Mouse (Mus musculus): ENCODE measurements around the gene Churc1.
"Not testable (repeated sequence)": the region's sequence is repeated elsewhere in the genome, so short reads cannot be mapped to it uniquely, and the experiment has no call there.

The Churc1 gene

DNA sequence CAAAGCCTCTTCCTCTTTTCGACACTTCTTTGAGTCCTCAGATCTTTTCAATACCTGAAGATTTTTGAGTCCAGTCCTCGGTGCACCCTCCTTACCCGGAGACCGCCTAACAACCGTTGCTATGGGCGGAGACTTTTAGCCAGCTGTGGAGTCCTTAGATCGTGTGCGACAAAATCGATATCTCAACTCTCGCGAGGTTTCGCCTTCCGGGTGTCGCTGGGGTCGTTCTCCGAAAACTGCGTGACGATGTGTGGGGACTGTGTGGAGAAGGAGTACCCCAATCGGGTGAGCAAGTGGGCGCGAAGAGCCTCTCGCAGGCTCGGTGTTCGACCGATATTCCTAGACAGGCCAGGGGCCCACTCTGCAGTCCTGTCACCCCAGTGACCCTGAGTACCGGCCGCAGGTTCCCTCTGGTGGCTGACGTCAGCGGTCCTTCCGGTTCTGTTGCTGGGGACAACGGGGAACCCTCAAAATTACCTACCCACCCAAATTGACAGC, at the start of gene Churc1, which contains the start of gene Fntb:
TSS of gene Churc1 (plus strand) at position 185 of the 498 bp plus-strand sequence.
TSS of gene Fntb (plus strand) at position 236 of the 498 bp plus-strand sequence.
- peak; percentile 95 for DNase-seq (ENCODE audit: low spot score)

DNA sequence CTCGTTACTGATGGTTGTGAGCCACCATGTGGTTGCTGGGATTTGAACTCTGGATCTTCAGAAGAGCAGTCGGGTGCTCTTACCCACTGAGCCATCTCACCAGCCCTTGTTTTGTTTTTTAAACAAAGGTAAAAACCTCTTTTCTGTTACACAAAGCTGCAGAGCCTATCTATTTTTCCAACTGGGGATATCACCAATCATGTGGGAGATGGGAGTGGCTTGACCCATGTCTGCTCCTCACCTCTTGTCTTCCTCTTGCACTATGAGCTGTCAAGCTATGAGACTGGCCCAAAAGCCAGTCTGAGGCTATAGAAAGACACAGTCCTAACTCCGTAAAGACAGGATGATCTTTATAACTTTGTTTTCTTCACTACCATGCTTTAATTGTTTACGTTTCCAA, 47.0 kb upstream of the Churc1 start:
- DNase-seq (ENCODE audit: low spot score): no peak

DNA sequence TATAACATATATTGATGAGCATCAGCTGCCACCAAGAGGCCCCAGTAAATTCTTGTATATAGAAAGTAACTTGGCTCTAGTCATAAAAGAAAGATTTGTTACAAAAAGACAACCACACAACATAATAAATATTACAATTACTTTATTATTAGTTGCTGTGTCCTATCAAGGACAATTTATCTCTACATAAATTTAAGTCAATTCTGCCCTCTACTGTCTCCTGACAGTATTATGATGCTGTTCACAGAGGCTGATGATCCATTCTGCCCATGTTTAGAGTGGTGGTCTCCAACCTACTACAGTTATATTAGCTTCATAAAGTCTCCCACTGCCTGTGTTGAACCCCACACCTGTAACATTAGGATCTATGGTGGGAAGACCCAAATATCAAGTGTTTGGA, 44.8 kb upstream of the Churc1 start:
- DNase-seq (ENCODE audit: low spot score): peak; percentile 59

- DNase-seq (ENCODE audit: low spot score): no peak
These were observed 43.3 kb upstream of the Churc1 start for GRCm38 (mm10) chr12:76722026-76722425.

GRCm38 (mm10) chr12:76727955-76728354, 37.4 kb upstream of the Churc1 start:
- DNase-seq (ENCODE audit: low spot score): no peak

DNA sequence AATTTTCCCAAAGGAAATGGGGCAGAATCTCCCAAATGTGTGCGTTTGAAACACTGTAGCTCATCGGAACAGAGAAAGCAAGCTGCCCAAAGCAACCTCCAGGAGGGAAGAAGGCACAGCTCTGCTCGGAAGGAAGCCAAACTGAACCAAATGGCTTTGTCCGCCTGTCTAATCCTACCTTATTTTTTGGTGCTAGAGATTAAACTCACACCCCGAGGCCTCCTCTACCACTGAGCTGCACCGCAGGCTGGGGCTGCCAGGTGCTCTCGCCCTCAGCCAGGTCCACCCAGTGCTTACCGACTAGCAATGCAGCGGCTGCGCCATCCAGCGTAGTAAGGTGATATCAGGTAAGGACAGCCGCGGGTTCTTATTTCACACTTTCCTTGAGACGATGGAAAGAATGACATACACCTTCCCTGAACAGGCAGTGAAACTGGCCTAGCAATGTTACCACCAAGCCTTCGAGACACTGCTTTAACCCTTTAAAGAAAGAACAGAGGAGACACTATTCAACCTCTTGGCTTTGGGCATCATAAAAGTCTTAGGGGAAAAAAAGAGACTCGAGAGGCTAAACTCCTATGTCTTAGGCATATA, 14.4 kb upstream of the Churc1 start:
- DNase-seq (ENCODE audit: low spot score): no peak

DNA sequence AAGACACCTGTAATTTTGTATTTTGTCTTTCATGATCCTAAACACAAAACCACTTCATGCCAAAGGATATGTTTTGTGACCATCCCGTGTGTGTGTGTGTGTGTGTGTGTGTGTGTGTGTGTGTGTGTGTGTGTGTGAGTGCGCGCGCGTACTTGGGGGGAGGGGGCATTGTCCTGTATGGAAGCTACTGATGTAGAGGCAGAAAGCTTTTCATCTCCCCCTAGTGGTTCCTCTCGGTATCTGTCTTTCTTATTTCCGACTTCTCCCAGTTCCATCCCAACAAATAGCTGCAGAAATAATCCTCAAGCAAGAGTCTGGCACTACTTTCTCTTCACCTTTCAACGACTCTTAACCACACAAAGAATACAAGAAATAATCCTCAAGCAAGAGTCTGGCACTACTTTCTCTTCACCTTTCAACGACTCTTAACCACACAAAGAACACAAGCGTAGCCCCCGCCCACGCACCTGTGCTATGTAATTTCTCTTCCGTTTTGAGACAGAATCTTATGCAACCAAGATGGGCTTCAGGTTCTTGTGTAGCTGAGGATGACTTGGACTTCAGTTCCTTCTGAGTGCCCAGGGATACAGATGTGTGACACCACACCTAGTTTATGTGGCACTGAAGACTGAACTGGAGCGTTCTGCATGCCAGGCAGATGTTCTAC, 12.6 kb upstream of the Churc1 start:
- DNase-seq (ENCODE audit: low spot score): peak; percentile 90

- DNase-seq (ENCODE audit: low spot score): no peak
These were observed 728 bp downstream of the Churc1 start for GRCm38 (mm10) chr12:76765901-76766630.

DNA sequence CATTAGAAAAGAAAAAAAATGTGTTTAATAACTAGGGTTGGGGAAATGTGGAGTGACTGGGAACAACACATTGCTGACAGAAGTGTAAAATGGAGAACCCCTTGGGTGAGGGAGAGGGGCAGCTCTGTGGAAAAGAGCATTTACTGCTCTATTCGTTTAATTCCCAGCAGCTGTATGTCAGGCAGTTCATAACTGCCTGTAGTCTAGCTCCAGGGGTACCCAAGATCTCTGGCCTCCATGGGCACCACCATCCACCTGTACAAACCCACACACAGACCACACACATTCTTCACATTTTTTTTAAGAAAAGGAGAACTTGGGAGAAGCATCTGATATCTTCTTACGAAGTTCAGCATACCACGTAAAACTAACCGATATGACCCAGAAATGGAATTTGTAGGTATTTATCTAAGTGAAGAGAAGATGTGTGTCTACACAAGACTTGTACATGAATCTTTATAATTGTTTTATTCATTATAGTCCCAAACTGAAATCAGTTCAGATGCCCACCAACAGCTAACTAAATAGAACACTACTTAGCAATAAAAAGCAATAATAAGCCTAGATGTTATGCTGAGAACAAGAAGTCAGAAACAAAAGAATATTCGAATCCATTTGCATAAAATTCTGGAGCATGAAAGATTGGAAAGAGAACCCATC, 5.6 kb downstream of the Churc1 start:
- no peak for DNase-seq (ENCODE audit: low spot score)

DNA sequence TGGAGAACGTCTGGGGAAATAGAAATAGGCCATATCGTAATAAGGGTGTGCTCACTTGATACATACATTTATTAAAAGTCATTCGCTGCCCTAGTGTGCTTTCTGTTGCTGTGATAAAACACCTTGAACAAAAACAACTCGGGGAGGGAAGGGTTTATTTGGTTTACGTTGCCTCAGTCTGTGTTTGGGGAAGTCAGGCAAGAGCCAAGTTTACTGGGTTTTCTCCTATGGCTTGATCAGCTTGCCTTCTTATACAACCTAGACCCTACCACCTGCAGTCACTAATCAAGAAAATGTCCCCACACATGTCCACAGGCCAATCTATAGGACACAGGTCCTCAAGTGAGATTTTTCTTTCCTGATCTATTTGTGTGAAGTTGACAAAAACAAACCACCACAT, 6.2 kb downstream of the Churc1 start:
- DNase-seq (ENCODE audit: low spot score): no peak

GRCm38 (mm10) chr12:76774652-76775051, 9.3 kb downstream of the Churc1 start:
- no peak for DNase-seq (ENCODE audit: low spot score)

GRCm38 (mm10) chr12:76775132-76775531, 9.8 kb downstream of the Churc1 start:
- no peak for DNase-seq (ENCODE audit: low spot score)

GRCm38 (mm10) chr12:76776898-76777297, 11.6 kb downstream of the Churc1 start:
- DNase-seq (ENCODE audit: low spot score): no peak

- DNase-seq (ENCODE audit: low spot score): no peak
These were observed 12.5 kb downstream of the Churc1 start for GRCm38 (mm10) chr12:76777845-76778244.

DNA sequence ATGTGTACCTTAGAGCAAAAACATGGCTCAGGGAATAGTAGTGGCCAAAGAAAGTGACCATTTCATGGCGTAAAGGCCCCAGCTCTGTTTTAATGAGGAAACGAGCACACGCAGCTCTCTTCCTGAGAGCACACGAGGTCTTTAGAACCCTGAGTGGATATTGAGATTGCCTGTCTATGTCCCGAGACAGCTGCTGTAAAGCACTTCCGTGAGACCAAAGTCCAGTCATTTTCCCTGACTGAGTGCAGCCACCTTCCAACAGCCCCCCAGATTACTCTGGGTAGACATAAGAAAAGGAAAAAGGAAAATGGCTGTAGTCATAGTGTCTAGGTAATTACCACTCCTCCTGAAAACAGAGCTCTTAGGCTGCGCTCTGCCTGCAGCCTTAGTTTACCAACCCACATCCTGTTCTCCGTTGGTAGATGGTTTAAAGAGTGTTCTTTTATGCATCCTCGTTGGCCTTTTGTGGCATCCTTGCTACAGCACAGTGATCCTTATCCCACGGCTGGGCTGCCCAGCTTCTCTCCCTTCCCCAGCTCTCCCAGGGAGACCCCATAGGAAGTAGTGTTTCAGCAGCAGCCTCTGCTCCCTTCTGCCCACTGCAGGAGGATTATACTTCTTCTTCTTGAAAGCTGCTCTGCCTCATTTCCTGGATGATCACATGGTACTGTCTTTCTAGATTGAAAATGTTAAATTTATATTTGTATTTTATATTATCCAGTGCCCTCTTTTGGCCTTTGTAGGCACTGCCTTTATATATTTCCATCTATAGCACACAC, 13.2 kb downstream of the Churc1 start:
- DNase-seq (ENCODE audit: low spot score): no peak

DNA sequence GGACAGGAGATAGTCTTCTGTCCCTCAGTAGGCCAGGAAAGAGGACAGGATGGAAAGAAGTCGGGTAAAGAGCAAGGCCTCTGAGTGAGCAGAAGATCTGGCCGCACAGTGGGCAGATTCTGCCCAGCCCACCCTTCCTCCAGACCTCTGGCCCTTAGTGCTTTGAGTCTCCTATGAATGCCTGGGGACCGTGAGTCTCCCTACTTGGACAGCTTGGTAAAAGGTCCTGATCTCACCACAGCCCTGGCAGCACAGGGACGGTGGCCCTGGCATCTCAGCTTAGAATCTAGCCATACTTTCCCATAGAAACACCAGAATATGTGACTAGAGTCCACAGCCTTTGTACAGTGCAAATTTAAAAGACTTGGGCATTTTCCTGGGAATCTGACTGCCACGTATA, 14.6 kb downstream of the Churc1 start:
- no peak for DNase-seq (ENCODE audit: low spot score)

DNA sequence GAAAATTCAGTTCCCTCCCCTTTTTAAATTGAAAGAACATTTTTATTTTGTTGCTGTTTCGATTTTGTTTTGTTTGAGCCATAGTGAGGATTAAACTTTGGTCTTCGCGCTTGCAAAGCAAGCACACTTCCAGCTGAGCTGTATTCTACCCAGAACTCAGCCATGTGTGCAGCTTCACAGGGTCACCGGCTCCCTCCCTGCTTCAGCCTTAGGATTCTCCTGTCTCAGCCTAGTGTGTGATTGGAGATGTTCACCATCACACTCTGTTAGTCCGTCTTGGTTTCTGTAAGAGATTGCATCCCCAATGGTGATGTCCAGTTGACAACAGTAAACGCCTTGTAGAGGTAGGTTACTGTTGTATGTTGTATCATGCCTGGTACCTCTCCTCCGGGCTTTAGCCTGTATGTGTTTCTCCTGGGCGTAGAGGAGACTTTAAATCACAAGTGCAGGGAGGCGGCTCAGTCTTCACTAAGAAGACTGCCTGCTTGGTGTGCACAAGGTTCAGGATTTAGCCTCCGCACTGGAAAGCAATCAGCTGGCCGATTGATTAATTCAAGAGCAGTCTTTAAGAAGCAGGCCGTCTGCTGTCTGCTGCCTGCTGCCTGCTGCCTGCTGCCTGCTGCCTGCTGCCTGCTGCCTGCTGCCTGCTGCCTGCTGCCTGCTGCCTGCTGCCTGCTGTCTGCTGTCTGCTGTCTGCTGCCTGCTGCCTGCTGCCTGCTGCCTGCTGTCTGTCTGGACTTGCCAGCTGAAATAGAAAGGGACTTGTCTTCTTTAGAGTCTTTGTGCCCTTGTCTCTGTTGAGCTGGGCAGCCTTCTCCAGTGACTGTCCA, 15.5 kb downstream of the Churc1 start:
- DNase-seq (ENCODE audit: low spot score): no peak

DNA sequence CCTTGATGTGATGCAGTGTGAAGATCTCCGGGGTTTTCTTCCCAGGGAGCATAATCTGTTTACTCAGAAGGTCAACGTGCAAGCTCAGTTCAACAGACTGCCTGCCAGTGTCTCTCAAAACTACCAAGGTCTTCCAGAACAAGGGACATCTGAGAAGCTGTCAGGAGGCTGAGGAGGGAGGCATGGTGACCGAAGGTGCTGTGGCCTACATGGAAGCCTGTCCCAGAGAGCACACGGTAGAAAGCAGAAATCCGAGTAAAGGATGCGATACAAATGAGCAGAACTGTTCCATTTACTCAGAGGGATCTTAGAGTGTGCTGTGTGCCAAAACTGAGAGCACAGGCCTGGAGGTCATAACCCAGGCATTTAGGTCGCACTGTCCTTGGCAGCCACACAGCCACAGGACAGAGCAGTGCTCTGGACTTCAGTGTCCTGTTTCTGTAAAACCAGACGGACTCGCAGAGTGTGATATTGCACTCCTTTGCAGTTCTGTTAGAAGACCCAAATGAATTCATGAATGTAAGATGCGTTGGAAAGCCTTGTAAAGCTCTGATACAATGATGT, 18.8 kb downstream of the Churc1 start:
- DNase-seq (ENCODE audit: low spot score): no peak

- no peak for DNase-seq (ENCODE audit: low spot score)
These were observed 25.2 kb downstream of the Churc1 start for GRCm38 (mm10) chr12:76790446-76791084.

GRCm38 (mm10) chr12:76792540-76792939, 27.2 kb downstream of the Churc1 start:
- not testable (repeated sequence) for DNase-seq (ENCODE audit: low spot score)

Data from retina, embryonic 14.5 days (tissue).